24 mouse cellular contexts compared by ENCODE assay signal in the genomic region with DNA sequence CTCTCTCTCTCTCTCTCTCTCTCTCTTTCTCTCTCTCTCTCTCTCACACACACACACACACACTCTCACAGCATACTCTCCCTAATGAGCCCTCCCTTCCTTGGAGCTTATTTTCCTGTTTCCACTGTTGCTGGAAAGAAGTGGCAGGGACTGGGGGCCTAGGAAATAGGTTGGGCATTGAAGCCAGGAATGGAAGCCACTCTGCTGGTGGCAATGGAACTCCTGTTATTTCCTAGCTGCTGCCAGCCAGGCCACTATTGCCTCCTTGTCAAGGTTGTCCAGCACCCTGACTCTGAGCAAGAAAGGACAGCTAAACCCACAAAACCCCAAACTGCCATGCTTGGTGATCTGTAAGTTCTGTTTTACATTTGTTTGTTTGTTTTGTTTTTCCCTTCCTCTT. TPM values are rescaled to one million over a fixed set of nuclear protein-coding genes. Genes with fewer than 3 reads are reported as not detected.
DNase-seq lines count a peak whose midpoint lies in the region; ATAC-seq and TF ChIP-seq lines count a peak whose summit lies in the region.
"Had no signal": no experiment of that assay in that cellular context is flagged by ENCODE, and none has a peak within 500 bp of the region (broad histone marks: within the 10 kb centered on the region; RNA-seq: fewer than 3 reads in every experiment).

No protein-coding gene starts in this region.

- H3K9ac ChIP-seq in heart, postnatal 0 days (replicated peaks; ENCODE audit: low read depth, low read length): no peak overlapping the region
- H3K9ac ChIP-seq in heart, embryonic 12.5 days: no peak overlapping the region
- H3K9ac ChIP-seq in neural tube, embryonic 15.5 days (replicated peaks): no peak overlapping the region
- H3K9ac ChIP-seq: embryonic facial prominence, embryonic 15.5 days; intestine, embryonic 15.5 days; limb, embryonic 12.5 days; liver, postnatal 0 days; midbrain, embryonic 12.5 days had no signal

- H3K4me3 ChIP-seq in heart, postnatal 0 days (ENCODE audit: low read depth, low read length): no peak overlapping the region
- H3K4me3 ChIP-seq in heart, embryonic 12.5 days: no peak overlapping the region
- peak overlapping the region; percentile 33 for H3K4me3 ChIP-seq in megakaryocyte, embryonic 14.5 days (replicated peaks)
- no peak overlapping the region for H3K4me3 ChIP-seq in neural tube, embryonic 15.5 days (replicated peaks)
- H3K4me3 ChIP-seq: embryonic facial prominence, embryonic 15.5 days; intestine, embryonic 15.5 days; limb, embryonic 12.5 days; midbrain, embryonic 12.5 days had no signal

- no peak for TF ChIP-seq EP300 in heart, postnatal 0 days (IDR thresholded peaks at IDR 0.05; ENCODE audit: low read depth)

- peak; percentile 38 to 44 for DNase-seq in cerebellum, postnatal 25 days
- no peak for DNase-seq in cerebellum, adult 9-10 months
- DNase-seq in heart, postnatal 0 days (ENCODE audit: low spot score): no peak
- DNase-seq: adrenal gland, adult 8-10 months; cerebellum, adult 8-10 months; kidney, adult 9 months; kidney, postnatal 14 days; liver, postnatal 0 days; thymus, adult 18-20 months; thymus, postnatal 4 days had no signal

- H3K36me3 ChIP-seq in heart, postnatal 0 days (replicated peaks; ENCODE audit: control insufficient read depth, insufficient read depth, low read length): no peaks in the 10 kb centered on the region
- H3K36me3 ChIP-seq in heart, embryonic 12.5 days: no peaks in the 10 kb centered on the region
- H3K36me3 ChIP-seq in megakaryocyte, embryonic 14.5 days (replicated peaks; ENCODE audit: low read length): peaks cover 10% of the 10 kb centered on the region
- H3K36me3 ChIP-seq in neural tube, embryonic 15.5 days: no peaks in the 10 kb centered on the region
- H3K36me3 ChIP-seq: embryonic facial prominence, embryonic 15.5 days; intestine, embryonic 15.5 days; limb, embryonic 12.5 days; midbrain, embryonic 12.5 days had no signal

- peaks cover 21% of the 10 kb centered on the region for H3K4me1 ChIP-seq in heart, postnatal 0 days (ENCODE audit: control insufficient read depth, insufficient read depth)
- H3K4me1 ChIP-seq in heart, embryonic 12.5 days (replicated peaks): peaks cover 39% of the 10 kb centered on the region
- peaks cover 91% of the 10 kb centered on the region for H3K4me1 ChIP-seq in megakaryocyte, embryonic 14.5 days
- peaks cover 14% of the 10 kb centered on the region for H3K4me1 ChIP-seq in neural tube, embryonic 15.5 days

- TF ChIP-seq CTCF in heart, postnatal 0 days (IDR thresholded peaks at IDR 0.05; ENCODE audit: low read depth): no peak

- no peak for ATAC-seq in heart, postnatal 0 days (ENCODE audit: insufficient read depth, low read depth)
- ATAC-seq in heart, embryonic 12.5 days (ENCODE audit: insufficient number of reproducible peaks, low FRiP score): no peak
- ATAC-seq in megakaryocyte, adult 5-6 weeks (ENCODE audit: poor library complexity, severe bottlenecking): no peak
- ATAC-seq in neural tube, embryonic 15.5 days (ENCODE audit: low FRiP score): no peak
- ATAC-seq: activated CD4-positive, CD25-positive, alpha-beta regulatory T cell, adult 4 months; forebrain, embryonic 14.5 days; hindbrain, embryonic 16.5 days; intestine, embryonic 15.5 days; liver, postnatal 0 days; lung, postnatal 0 days had no signal

- no peak overlapping the region for H3K4me2 ChIP-seq in heart, postnatal 0 days (ENCODE audit: low read depth, low read length)
- H3K4me2 ChIP-seq in heart, embryonic 12.5 days: no peak overlapping the region
- H3K4me2 ChIP-seq in neural tube, embryonic 15.5 days: no peak overlapping the region
- H3K4me2 ChIP-seq: embryonic facial prominence, embryonic 15.5 days; intestine, embryonic 15.5 days; limb, embryonic 12.5 days; liver, embryonic 11.5 days; midbrain, embryonic 12.5 days had no signal

- no peaks in the 10 kb centered on the region for H3K9me3 ChIP-seq in heart, postnatal 0 days (replicated peaks; ENCODE audit: control insufficient read depth, low read length)
- H3K9me3 ChIP-seq in heart, embryonic 12.5 days (replicated peaks): no peaks in the 10 kb centered on the region
- no peaks in the 10 kb centered on the region for H3K9me3 ChIP-seq in megakaryocyte, embryonic 14.5 days
- no peaks in the 10 kb centered on the region for H3K9me3 ChIP-seq in neural tube, embryonic 15.5 days (replicated peaks)
- H3K9me3 ChIP-seq: embryonic facial prominence, embryonic 15.5 days; intestine, embryonic 15.5 days; midbrain, embryonic 12.5 days had no signal

- H3K27me3 ChIP-seq in heart, postnatal 0 days (ENCODE audit: control insufficient read depth, insufficient read depth, low read length): no peaks in the 10 kb centered on the region
- no peaks in the 10 kb centered on the region for H3K27me3 ChIP-seq in heart, embryonic 12.5 days (replicated peaks)
- no peaks in the 10 kb centered on the region for H3K27me3 ChIP-seq in megakaryocyte, embryonic 14.5 days (replicated peaks)
- H3K27me3 ChIP-seq in neural tube, embryonic 15.5 days (replicated peaks): no peaks in the 10 kb centered on the region
- H3K27me3 ChIP-seq: embryonic facial prominence, embryonic 15.5 days; intestine, embryonic 15.5 days; limb, embryonic 12.5 days; midbrain, embryonic 12.5 days had no signal

- peak overlapping the region; percentile 39; the same call in 1 of the 2 replicates for H3K27ac ChIP-seq in heart, postnatal 0 days (ENCODE audit: low read depth)
- no peak overlapping the region for H3K27ac ChIP-seq in heart, embryonic 12.5 days (ENCODE audit: poor library complexity, severe bottlenecking)
- H3K27ac ChIP-seq in neural tube, embryonic 15.5 days (replicated peaks): no peak overlapping the region
- H3K27ac ChIP-seq: embryonic facial prominence, embryonic 15.5 days; intestine, embryonic 15.5 days; limb, embryonic 12.5 days; macrophage; midbrain, embryonic 12.5 days had no signal

RNA-seq across cellular contexts. Expression of gene Mkln1, which starts 15.0 kb away (rescaled TPM):
- total RNA-seq in heart, postnatal 0 days (2014; rRNA removed; ENCODE audit: low replicate concordance): 79.9 and 113 TPM in 2 replicates
- polyA plus RNA-seq in heart, postnatal 0 days (2015; fragmentation: Nextera tagmentation; extraction: Ambion mirVana): 203 and 217 TPM in 2 replicates
- polyA plus RNA-seq in heart, embryonic 12.5 days (2016; fragmentation: Nextera tagmentation; extraction: Ambion mirVana): 212 and 218 TPM in 2 replicates
- polyA plus RNA-seq in megakaryocyte, embryonic 14.5 days (2012; ENCODE audit: insufficient read depth, low replicate concordance): 1.6 and 19.7 TPM in 2 replicates
- 139 and 155 TPM in 2 replicates for total RNA-seq in megakaryocyte, adult 5-6 weeks (2015)
- 148 and 160 TPM in 2 replicates for total RNA-seq in megakaryocyte, adult 5-6 weeks (2017)
- 124 and 146 TPM in 2 replicates for polyA plus RNA-seq in neural tube, embryonic 15.5 days (2015; fragmentation: Nextera tagmentation; extraction: Ambion mirVana)

Comparison
In these comparisons a context has a peak if more than half of its experiments do, and no peak if none do; other contexts are left out.
1. DNase-seq: peak in cerebellum, postnatal 25 days (2 of 2); none in cerebellum, adult 9-10 months (single experiment) and heart, postnatal 0 days (single experiment).